Mouse (Mus musculus): ENCODE measurements around the gene E2f6.

The E2f6 gene

GRCm38 (mm10) chr12:16850431-16851375, 39.9 kb downstream of the E2f6 start:
- DNase-seq, result peak; percentile 64

GRCm38 (mm10) chr12:16853431-16854165, 42.8 kb downstream of the E2f6 start:
- DNase-seq, result peak; percentile 89

GRCm38 (mm10) chr12:16855632-16856305, 45.0 kb downstream of the E2f6 start:
- DNase-seq, result no peak

GRCm38 (mm10) chr12:16856306-16856679, 45.5 kb downstream of the E2f6 start:
- DNase-seq, result no peak

GRCm38 (mm10) chr12:16858081-16858480, 47.3 kb downstream of the E2f6 start:
- no peak for DNase-seq

- no peak for DNase-seq
These were observed 49.0 kb downstream of the E2f6 start for GRCm38 (mm10) chr12:16859781-16860180.

- DNase-seq, result no peak
These were observed 49.8 kb downstream of the E2f6 start for GRCm38 (mm10) chr12:16860533-16860932.

- no peak for DNase-seq
These were observed 50.2 kb downstream of the E2f6 start for GRCm38 (mm10) chr12:16860961-16861360.

- no peak for DNase-seq
These were observed 53.7 kb downstream of the E2f6 start for GRCm38 (mm10) chr12:16864477-16864876.

GRCm38 (mm10) chr12:16865871-16866270, 55.1 kb downstream of the E2f6 start:
- DNase-seq, result no peak

GRCm38 (mm10) chr12:16866460-16866859, 55.7 kb downstream of the E2f6 start:
- no peak for DNase-seq

- no peak for DNase-seq
These were observed 56.5 kb downstream of the E2f6 start for GRCm38 (mm10) chr12:16867306-16867705.

- no peak for DNase-seq
These were observed 57.9 kb downstream of the E2f6 start for GRCm38 (mm10) chr12:16868618-16869017.

- DNase-seq, result no peak
These were observed 58.5 kb downstream of the E2f6 start for GRCm38 (mm10) chr12:16869091-16869778.

- no peak for DNase-seq
These were observed 59.2 kb downstream of the E2f6 start for GRCm38 (mm10) chr12:16869870-16870404.

GRCm38 (mm10) chr12:16870405-16871068, 59.8 kb downstream of the E2f6 start:
- peak; percentile 79 for DNase-seq

GRCm38 (mm10) chr12:16872006-16872405, 61.2 kb downstream of the E2f6 start:
- DNase-seq, result no peak

GRCm38 (mm10) chr12:16872926-16873464, 62.2 kb downstream of the E2f6 start:
- no peak for DNase-seq

- no peak for DNase-seq
These were observed 62.8 kb downstream of the E2f6 start for GRCm38 (mm10) chr12:16873549-16873948.

- peak; percentile 58 for DNase-seq
These were observed 63.3 kb downstream of the E2f6 start for GRCm38 (mm10) chr12:16874086-16874485.

- no peak for DNase-seq
These were observed 64.5 kb downstream of the E2f6 start for GRCm38 (mm10) chr12:16875269-16875668.

- no peak for DNase-seq
These were observed 64.9 kb downstream of the E2f6 start for GRCm38 (mm10) chr12:16875678-16876077.
